Comparison of ENCODE assay signal across 25 mouse cellular contexts in the genomic region with DNA sequence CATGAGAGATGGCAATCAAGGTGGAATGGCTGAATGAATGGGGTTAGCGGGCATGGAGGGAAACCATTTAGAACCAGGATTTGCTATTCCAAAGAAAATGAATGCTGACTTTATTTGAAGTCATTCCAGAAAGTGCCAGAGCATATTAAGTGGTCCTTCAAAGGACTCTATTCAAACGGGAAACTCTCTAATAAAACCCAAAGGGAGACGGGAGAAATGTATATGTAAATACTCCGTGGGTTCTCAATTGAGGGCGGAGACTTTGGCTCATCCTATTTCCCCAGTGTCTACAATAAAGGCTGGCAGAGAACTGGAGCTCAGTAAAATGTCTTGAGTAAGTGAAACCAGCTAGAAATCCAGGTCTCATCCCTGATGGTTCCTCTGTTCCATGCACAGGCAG.
"Had no signal": no experiment of that assay in that cellular context is flagged by ENCODE, and none has a peak within 500 bp of the region (broad histone marks: within the 10 kb centered on the region; RNA-seq: fewer than 3 reads in every experiment).

No protein-coding gene starts in this region.

- DNase-seq: gastrocnemius, postnatal 14 days; gastrocnemius, postnatal 36 days; heart, adult 11 months; heart, adult 2 months; heart, postnatal 14 days; heart, postnatal 36 days; kidney, adult 11 months; kidney, adult 2 months; kidney, adult 9 months; kidney, postnatal 14 days; kidney, postnatal 36 days; layer of hippocampus, adult 9-11 months; layer of hippocampus, postnatal 36 days; left cerebral cortex, postnatal 4 days had no signal

- H3K36me3 ChIP-seq: heart, embryonic 13.5 days; heart, embryonic 15.5 days; hindbrain, embryonic 13.5 days; hindbrain, embryonic 15.5 days; kidney, embryonic 15.5 days; limb, embryonic 13.5 days; limb, embryonic 15.5 days had no signal

- H3K4me2 ChIP-seq: heart, embryonic 11.5 days; heart, embryonic 13.5 days; heart, embryonic 15.5 days; hindbrain, embryonic 13.5 days; hindbrain, embryonic 15.5 days; kidney, embryonic 15.5 days; limb, embryonic 13.5 days; limb, embryonic 15.5 days had no signal

- ATAC-seq: hindbrain, postnatal 0 days; intestine, embryonic 16.5 days had no signal

- H3K27ac ChIP-seq: heart, adult 2 months; heart, embryonic 13.5 days; heart, embryonic 15.5 days; hindbrain, embryonic 13.5 days; hindbrain, embryonic 15.5 days; hindbrain, postnatal 0 days; kidney, embryonic 15.5 days; kidney, postnatal 0 days; limb, embryonic 13.5 days; limb, embryonic 15.5 days had no signal

- H3K9ac ChIP-seq: heart, embryonic 13.5 days; heart, embryonic 15.5 days; hindbrain, embryonic 13.5 days; hindbrain, embryonic 15.5 days; kidney, embryonic 15.5 days; limb, embryonic 13.5 days; limb, embryonic 15.5 days had no signal

- H3K9me3 ChIP-seq: heart, embryonic 13.5 days; heart, embryonic 15.5 days; hindbrain, embryonic 13.5 days; hindbrain, embryonic 15.5 days; kidney, embryonic 15.5 days; limb, embryonic 13.5 days; limb, embryonic 15.5 days had no signal

- H3K27me3 ChIP-seq: heart, embryonic 13.5 days; heart, embryonic 15.5 days; hindbrain, embryonic 15.5 days; kidney, embryonic 15.5 days; limb, embryonic 13.5 days; limb, embryonic 15.5 days had no signal

- H3K4me1 ChIP-seq: heart, embryonic 13.5 days; heart, embryonic 15.5 days; hindbrain, embryonic 15.5 days; kidney, embryonic 15.5 days had no signal

- H3K4me3 ChIP-seq: heart, adult 2 months; heart, embryonic 13.5 days; heart, embryonic 15.5 days; hindbrain, embryonic 13.5 days; hindbrain, embryonic 15.5 days; kidney, embryonic 15.5 days; limb, embryonic 13.5 days; limb, embryonic 15.5 days had no signal
